In the genomic region with DNA sequence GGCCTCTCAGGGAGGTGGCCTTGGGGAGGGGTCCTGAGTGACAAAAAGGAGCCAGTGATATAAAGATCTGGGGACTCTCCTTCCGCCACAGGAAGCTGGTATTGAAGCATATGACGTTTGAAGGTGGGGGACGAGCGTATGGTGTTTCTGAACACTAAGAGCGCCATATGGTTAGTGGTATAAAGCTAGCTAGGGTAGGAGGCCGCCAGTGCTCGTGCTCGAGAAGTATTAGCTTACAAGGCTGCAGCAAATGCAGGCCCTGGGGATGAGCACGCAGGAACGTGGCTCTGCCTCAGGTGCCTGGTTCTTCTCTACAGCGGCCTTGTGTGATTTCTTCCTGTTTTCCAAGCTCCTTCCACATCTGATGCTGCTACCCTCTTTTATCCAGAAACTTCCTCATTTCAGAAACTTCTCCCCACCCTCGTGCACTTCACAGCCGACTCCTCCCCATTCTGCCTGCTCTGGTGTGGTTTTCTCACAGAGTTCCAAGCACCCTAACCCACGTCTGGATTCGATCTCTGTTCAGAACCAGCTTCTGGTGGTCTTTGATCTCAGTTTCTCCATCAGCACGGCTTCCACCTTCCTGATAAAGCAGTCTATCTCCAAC, we compare ENCODE assay signal across 15 mouse cellular contexts.
A peak's percentile ranks its signal among the peaks of the same experiment; 100 is the strongest.
DNase-seq lines count a peak whose midpoint lies in the region; ATAC-seq and TF ChIP-seq lines count a peak whose summit lies in the region.
"Had no signal": no experiment of that assay in that cellular context is flagged by ENCODE, and none has a peak within 500 bp of the region (broad histone marks: within the 10 kb centered on the region; RNA-seq: fewer than 3 reads in every experiment).

No protein-coding gene starts in this region.

- TF ChIP-seq CTCF in brain, embryonic 14.5 days (IDR thresholded peaks at IDR 0.05; ENCODE audit: borderline replicate concordance, extremely low read depth, insufficient read depth, insufficient read length) = no peak

- TF ChIP-seq POLR2A in brain, embryonic 14.5 days (IDR thresholded peaks at IDR 0.05; ENCODE audit: borderline replicate concordance, extremely low read depth, insufficient read depth, insufficient read length, poor library complexity, severe bottlenecking) = no peak

- peak; percentile 26 for DNase-seq in left cerebral cortex, adult 11 months (ENCODE audit: low spot score)
- DNase-seq in left cerebral cortex, postnatal 4 days = no peak
- peak; percentile 20 for DNase-seq in brain, embryonic 14.5 days (ENCODE audit: low read depth)
- peak; percentile 66 for DNase-seq in right cerebral cortex, postnatal 25 days
- no peak for DNase-seq in T-cell, adult 2 months (ENCODE audit: low spot score)
- DNase-seq in gastrocnemius, postnatal 36 days = no peak
- DNase-seq: cerebellum, adult 8-10 months; gastrocnemius, adult 2 months; heart, postnatal 4 days; kidney, postnatal 10 days; liver, postnatal 0 days; lung, postnatal 36 days had no signal

- ATAC-seq in hematopoietic stem cell, adult 5-6 weeks (replicated peaks in 1 of 2; ENCODE audit: insufficient read depth in 1 of 2, low FRiP score in 2 of 2, low TSS enrichment in 1 of 2, low read depth in 1 of 2, poor library complexity in 2 of 2, severe bottlenecking in 2 of 2) = peak; percentile 53 to 74; a peak in 3 of 4 replicates
- ATAC-seq: CD4-positive, CD25-positive, alpha-beta regulatory T cell, adult 4 months; liver, postnatal 0 days; midbrain, embryonic 13.5 days had no signal

- intact Hi-C loops in left cerebral cortex, postnatal 4 days (cut with DNase I) = no loop called here
- intact Hi-C loops in gastrocnemius, postnatal 36 days (cut with DNase I) = no loop called here

Comparison
In these comparisons a context has a peak if more than half of its experiments do, and no peak if none do; other contexts are left out.
1. DNase-seq: peak in left cerebral cortex, adult 11 months (single experiment), brain, embryonic 14.5 days (single experiment) and right cerebral cortex, postnatal 25 days (single experiment); none in left cerebral cortex, postnatal 4 days (single experiment), T-cell, adult 2 months (single experiment) and gastrocnemius, postnatal 36 days (0 of 2).